Mouse (Mus musculus) small intestine, adult 2 months (tissue): ENCODE measurements around the gene Tec.

Source experiments
- CTCF ChIP-seq: fragments of 200-500 bp; IDR thresholded peaks from 2 replicates; pipeline ENCODE4 v1.5.1; 2012; ENCODE audit warnings: low read depth, mild to moderate bottlenecking, control low read depth, inconsistent platforms, low read length, moderate library complexity, mixed read lengths; ENCODE audit not compliant: insufficient replicate concordance, insufficient read length; ENCODE audit errors: extremely low read depth
- POLR2A ChIP-seq: fragments of 200-500 bp; IDR thresholded peaks from 2 replicates; pipeline ENCODE4 v1.6.1; 2012; ENCODE audit warnings: low read depth, mild to moderate bottlenecking, control low read depth, inconsistent platforms, low read length, moderate library complexity

- no peak for TF ChIP-seq CTCF
- TF ChIP-seq POLR2A, result no peak
Measured at GRCm38 (mm10) chr5:72911284-72911683, 43.0 kb upstream of the Tec start.
